Mouse (Mus musculus): ENCODE data around the gene Got1.

Got1 gene

DNA sequence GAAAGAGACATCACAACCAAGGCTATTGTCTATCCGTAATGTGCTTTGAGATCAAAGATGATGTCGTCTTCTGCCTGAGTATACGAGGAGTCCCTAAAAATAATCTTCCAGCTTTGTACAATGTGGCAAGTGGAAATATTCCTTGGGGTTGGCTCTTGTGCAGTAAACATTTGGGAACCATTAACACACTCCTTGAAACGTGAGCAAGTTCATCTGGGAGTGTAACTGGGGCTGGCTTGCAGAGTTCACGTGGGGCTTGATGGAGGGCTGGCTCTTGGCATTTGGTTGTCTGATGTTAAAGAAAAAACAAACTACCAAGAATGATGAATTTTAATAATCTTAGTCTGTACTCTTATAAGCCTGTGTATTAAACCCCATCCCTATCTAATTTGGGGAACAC, 45.0 kb downstream of the Got1 start:
- no peak for DNase-seq (ENCODE audit: inconsistent ontology term)

DNA sequence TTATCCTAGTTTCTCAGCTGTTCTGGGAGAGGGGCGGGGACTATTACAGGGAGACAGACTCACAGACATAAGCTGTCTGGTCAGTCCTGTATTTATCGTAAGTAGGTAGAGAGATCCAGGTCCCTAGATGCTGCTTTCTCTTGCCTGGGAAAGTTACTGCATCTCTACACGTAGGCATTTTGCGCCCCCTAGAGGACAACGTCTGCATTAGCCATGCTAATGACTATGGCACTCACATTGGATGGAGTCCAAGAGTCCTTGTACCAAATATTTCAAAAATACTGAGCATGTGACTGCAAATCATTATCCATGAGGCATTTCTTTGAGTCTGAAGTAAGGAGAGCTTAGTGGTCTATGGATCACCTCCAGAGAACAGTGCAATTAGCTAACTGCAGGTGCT, 45.5 kb downstream of the Got1 start:
- peak; percentile 69 for DNase-seq (ENCODE audit: inconsistent ontology term)

DNA sequence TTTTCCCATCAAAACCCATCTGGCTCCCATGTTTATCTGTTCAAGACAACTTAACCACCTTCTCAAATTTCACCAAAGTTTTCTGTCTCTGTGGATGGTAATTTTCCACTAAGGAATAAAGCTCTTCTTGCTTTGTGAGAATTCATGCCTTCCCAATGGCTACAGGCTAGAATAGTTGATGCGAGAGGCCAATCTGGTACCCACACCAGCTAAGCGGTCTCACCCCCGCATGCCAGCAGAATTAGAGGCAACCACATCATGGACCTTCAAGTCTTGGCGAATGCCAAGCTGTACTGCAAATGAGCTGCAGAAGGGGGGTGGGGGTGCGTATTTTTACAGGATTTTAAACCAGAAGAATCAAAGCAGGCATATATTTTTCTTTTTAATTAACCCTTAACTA, 47.0 kb downstream of the Got1 start:
- DNase-seq (ENCODE audit: inconsistent ontology term) = no peak

DNA sequence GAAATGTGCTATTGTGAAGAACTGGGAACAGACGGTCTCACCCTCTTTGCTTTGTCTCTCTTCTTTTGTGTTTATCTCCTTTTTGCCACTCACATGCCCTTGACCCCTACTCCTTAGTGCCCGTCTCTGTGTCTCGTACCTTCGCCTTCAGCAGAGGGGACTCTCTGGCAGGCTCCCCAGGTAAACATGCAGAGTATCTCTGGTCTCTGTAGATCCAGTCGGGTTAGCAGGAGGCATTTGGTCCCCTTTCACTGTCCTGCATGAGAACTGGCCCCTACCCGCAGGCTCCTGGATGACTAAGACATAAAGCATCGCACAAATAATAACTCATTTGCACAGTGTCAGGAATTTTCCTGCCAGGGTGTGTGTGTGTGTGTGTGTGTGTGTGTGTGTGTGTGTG, 48.3 kb downstream of the Got1 start:
- DNase-seq (ENCODE audit: inconsistent ontology term) = no peak

DNA sequence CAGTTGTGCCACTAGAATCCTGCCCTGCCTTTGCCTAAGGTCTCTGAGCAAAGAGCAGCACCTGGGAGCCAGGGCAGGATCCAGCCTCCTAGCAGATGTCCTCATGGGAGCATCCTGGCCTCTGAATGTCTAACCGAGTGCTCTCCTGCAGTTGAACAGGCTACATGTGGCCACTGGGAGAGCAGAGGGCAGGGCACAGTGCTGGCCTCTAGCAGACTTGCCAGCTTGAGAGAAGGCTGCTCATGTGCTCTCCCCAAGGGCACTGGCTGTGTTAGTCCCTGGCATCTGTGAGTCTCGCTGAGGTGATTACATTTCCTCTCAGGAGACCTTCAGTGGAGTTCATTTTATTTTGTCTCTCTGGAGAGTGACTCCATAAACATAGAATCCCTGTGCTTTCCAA, 48.8 kb downstream of the Got1 start:
- DNase-seq (ENCODE audit: inconsistent ontology term) = no peak

DNA sequence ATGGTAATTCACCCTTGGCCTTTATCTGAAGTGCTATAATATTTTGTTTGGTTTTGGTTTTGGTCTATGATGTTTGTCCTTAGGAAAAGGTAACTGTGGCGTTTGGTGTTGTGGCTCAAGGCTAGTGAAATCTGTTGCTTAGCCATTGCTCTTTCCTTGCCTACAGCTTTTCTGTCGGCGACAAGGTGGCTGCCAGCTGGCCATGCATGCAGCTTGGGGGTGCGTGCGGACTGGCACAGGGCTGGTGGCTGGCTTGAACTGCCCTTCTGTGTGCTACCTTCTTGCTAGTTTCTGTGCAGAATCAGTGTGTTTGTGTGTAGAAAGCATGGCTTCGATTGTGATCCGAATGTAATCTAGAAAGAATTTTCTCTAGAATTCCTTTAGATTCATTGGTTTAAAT, 51.6 kb downstream of the Got1 start:
- no peak for DNase-seq (ENCODE audit: inconsistent ontology term)

DNA sequence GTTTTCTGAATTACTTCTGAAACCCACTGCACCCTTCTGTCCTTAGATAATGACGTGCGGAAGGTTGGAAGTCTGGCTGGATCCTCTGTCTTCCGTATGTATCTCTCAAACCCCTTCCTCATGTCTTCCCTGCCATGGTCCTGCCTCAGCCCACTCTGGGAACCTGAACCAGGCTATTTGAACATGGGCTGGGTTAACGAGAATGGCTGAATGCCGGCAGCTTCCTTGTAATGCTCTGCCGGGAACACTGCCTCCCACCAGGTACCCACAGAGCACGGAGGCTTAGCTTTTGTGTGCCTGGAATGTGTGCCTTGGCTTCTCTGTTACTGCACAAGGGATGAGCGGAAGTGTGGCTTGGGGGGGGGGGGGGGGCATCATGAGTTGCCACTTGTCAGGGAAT, 52.1 kb downstream of the Got1 start:
- no peak for DNase-seq (ENCODE audit: inconsistent ontology term)

DNA sequence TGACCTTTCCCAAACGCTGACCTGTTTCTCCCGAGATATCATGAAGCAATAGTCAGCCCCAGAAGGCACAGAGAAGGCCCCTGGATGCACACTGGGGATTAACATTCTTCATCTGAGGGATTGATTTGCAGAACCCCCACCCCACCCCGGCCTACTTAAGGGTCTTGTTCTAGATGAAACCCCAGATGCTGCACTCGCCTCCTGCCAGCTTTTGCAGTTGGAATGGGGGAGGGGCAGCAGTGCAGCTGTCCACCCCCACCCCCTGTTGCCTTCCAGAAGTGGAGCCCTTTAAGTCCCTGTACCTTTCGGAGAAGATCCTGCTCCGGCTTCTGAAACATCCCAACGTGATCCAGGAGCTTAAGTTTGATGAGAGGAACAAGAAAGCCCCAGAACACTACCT, 55.1 kb downstream of the Got1 start:
- no peak for DNase-seq (ENCODE audit: inconsistent ontology term)

DNA sequence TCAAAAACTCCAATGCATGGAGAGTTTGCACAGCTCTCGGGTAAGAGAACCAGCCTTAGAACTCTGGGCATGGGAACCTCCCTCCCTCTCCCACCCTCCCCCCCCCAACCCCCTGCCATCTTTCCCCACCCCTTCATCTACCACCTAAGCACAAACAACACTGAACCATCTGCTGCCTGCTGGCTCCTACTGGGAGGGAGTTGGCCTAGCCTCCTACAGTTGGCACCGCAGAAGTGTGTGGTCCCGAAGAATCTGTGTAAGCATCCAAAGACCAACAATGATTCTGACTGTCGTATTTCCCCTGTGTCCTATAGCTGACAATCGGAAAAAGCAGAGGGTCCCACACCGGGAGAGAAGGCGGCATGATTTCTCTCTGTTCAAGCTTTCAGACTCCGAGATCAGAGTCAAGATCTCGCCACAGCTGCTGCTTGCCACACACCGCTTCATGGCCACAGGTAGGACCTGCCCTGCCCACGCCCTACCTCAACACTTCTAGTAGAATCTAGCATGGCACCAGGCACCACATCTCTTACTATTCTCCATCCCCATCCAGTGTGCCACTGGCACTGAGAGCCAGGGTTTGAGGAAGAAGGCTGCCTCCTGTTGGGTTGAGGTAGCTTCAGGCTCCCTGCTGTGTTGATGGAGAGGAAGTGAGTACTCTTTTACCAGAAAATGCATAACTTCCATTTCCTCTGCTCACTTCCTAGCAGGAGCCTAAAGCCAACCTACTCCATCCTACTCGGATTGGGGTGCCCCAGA, 56.3 kb downstream of the Got1 start:
- DNase-seq (ENCODE audit: inconsistent ontology term) = no peak

DNA sequence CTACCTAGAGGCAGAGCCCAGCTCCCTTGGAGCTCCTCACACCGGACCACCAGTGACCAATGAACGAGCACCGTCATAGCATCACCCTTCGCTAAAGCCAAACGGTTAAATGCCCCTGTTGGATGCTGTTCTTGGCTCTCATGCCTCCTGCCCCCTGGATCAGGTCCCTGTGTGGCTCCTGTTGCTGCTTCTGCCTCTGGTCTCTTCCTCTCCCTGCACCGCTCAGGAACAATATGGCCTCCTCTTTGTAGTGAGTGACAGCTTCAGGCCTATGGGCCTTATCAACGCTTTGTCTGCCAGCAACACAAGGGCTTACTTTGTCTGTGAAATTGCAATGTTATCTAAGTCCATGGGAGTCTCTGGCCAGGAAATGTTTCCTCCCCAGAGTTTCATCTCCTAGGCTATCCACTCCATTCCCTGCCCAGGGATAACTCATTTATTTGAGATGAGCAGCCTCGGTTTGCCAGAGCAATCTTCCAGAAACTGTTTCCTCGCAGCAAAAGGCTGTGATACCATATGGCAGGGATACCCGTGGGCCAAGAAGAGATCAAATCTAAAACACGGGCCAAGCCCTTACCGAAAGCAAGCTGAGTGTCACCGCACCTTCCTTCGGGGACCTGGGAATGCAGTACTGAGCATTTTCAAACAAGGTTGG, 58.7 kb downstream of the Got1 start:
- DNase-seq (ENCODE audit: inconsistent ontology term) = no peak

DNA sequence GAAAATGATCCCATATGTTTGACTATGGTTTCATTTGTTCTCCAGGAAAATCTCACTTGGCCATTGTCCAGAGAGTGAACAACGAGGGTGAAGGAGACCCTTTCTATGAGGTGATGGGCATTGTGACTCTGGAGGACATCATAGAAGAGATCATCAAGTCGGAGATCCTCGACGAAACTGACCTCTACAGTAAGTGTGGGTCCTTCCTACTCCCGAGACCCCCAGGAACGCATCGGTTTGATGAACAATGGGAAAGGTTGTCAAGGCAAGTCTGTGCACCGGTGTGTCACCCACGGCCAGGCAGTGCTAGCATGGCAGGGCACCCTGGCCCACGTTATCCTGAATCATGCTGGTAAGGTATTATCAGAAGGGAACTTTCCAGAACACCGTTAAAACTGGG, 59.3 kb downstream of the Got1 start:
- DNase-seq (ENCODE audit: inconsistent ontology term) = no peak

DNA sequence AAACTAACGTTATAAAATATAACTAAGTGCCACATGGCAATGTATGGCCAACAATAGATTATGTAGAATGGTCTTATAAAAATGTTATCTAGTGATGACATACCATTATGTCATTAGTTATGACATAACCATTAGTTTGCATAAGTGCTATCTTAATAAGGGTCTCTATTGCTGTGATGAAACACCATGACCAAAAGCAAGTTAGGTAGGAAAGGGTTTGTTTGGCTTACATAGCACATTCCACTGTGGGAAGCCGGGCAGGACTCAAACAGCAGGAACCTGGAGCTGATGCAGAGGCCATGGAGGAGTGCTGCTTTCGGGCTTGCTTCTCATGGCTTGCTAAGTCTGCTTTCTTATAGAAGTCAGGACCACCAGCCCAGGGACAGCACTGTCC, 60.1 kb downstream of the Got1 start:
- no peak for DNase-seq (ENCODE audit: inconsistent ontology term)

DNA sequence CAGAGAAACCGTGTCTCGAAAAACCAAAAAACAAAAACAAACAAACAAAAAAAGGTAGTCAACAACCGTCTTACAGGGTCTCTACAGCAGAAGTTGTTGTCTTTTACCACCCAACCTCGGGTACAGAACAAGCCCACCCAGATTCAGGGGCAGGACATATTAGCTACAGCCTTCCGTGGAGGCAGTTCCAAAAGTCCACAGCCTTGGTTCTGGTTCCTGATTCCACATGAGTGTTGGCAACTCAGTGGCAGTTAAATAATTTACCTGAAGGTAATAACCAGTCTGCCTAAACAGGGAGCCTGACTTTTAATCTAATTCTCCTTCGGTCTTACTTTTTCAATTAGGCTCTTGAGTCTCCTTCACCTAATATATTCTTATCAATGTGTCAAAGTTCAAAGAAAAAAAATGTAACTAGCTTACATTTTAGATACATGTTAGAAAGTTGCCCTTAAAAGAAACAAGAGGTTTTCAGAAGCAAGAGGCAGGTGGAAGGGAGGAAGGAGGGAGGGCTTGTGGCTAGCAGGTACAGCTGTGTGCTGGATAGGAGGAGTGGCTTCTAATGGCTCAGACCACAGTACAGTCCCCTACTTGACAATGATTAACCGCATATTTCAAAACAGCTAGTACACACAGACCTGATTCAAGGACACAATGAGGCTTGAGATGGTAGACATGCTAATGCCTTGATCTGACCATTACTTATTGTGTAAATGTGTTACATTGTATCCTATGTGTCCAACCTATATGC, 60.7 kb downstream of the Got1 start:
- no peak for DNase-seq (ENCODE audit: inconsistent ontology term)

DNA sequence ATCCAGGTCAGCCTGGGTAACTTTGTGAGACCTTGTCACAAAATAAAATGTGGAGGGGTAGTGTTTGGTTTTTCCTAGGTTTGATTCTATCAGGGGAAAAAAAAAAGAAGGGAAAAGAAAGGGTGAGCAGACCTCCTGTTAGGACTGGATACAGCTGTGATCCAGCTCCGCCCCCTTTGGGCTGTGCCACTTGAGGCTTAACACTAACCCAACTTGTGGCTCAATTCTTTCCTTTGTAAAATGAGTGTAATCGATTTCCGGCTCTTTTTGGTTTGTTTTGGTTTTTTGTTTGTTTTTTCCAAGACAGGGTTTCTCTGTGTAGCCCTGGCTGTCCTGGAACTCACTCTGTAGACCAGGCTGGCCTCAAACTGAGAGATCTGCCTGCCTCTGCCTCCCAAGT, 62.3 kb downstream of the Got1 start:
- no peak for DNase-seq (ENCODE audit: inconsistent ontology term)

DNA sequence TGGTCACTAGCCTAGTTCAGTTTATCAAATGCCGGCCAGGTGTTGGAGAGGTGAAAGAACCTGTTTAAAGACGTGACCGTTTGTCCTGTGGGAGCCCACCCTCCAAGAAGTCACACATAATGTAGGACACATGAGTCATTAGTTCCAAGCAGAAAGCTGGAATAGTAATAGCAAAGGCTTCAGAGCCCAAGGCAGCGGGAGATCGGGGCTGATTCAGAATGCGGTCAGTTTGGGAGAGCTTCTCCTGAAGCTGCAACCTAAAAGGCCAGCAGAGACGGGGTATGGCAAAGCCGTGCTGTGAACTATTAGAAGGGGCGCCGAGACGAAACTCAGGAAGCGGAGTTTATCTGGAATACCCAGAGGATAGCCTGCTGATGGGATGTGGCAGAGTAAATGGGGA, 63.9 kb downstream of the Got1 start:
- DNase-seq (ENCODE audit: inconsistent ontology term) = no peak

DNA sequence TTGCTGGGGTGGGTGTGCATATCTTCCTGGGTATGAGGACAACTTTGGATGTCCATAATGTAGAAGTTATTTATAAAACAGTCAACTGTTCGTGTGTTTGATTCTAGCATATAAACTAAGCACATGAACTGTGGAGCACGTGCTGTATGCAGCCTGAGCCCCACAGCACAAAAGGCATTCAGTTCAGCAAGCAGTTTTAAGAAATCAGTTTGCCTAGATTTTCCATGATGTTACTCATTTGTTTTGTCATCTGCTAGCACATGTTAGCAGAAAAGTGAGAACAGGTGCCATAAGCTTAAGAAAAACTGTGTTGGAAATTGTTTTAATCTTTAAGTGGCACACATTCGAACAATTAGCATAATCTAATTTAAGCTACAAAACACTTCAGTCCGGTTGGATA, 64.5 kb downstream of the Got1 start:
- DNase-seq (ENCODE audit: inconsistent ontology term) = no peak

DNA sequence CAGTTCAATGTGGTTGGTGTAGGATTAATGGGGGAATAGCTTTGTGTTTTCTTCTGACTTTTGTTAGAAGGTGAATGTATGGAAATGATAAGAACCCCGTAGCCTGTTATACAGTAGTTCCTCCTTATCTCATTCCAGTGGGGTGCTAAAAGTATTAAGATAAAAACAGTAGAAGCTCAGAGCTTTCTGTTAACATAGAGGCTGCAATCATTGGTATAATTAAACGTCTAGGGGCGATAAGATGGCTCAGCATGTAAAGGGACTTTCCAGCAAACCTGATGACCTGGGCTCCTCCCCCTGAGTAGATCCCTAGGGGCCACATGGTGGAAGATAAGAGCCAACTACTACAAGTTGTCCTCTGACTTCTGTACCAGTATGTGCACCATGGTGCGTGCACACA, 71.4 kb downstream of the Got1 start:
- no peak for DNase-seq (ENCODE audit: inconsistent ontology term)

DNA sequence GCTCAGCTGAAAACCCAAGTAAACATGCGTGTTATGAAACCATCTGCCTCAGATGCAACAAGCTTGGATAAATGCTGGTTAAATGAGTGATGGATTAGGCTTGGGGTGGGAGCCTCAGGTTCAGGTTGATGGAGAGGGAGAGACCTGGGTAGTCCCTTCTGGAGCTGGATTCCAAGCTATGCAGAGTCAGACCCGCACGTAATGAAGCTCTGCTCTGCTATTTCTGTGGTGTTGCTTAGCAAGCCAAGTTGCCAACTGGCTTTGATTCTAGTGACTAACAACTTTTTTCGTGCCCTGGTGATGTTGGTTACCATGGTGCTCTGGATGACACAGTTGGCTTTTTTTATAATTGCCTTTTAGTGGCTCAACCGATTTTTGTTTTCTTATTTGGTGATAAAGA, 72.2 kb downstream of the Got1 start:
- DNase-seq (ENCODE audit: inconsistent ontology term) = no peak

DNA sequence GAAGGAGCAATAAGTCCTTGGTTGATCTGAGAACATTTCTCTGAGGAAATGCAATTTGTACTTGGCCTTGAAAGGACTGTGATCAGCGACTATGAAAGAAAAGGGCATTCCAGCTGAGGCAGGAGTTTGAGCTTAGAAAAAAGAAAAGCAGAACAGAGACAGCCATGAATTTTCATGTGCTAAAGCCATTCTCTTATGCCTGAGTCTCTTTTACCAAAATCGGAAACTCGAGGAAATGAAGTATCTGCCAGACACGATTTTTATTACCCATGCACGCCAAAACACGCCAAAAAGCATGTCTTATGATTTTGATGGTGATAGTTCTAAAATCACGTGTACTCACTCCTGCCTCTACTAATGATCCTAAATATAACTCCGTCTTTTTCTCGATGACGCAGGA, 72.8 kb downstream of the Got1 start:
- no peak for DNase-seq (ENCODE audit: inconsistent ontology term)

All from Muller cell, postnatal 12 days (primary cell).